Mouse (Mus musculus) erythroblast, embryonic 14.5 days (primary cell): ENCODE results near the gene Lpcat1. TPM values are rescaled to one million over a fixed set of nuclear protein-coding genes. Genes with fewer than 3 reads are reported as not detected.

Experiments used
- H3K27me3 ChIP-seq: 2 replicates; pipeline ENCODE4 v1.6.1; 2012; ENCODE audit warnings: inconsistent platforms; ENCODE audit not compliant: control insufficient read depth
- H3K36me3 ChIP-seq: 2 replicates; pipeline ENCODE4 v1.6.1; 2012; ENCODE audit warnings: mild to moderate bottlenecking, inconsistent platforms; ENCODE audit not compliant: control insufficient read depth
- H3K4me1 ChIP-seq: 2 replicates; pipeline ENCODE4 v1.6.1; 2012; ENCODE audit warnings: inconsistent platforms; ENCODE audit not compliant: control insufficient read depth
- H3K4me3 ChIP-seq: replicated peaks from 2 replicates; pipeline ENCODE3; 2012; ENCODE audit warnings: moderate library complexity, mild to moderate bottlenecking, inconsistent platforms
- H3K9me3 ChIP-seq: 2 replicates; pipeline ENCODE4 v1.6.1; 2012; ENCODE audit warnings: low read length, inconsistent platforms, mixed read lengths; ENCODE audit not compliant: control insufficient read depth
- GATA1 ChIP-seq: IDR thresholded peaks from 2 replicates; pipeline ENCODE4 v1.6.1; 2012; ENCODE audit warnings: low read length, inconsistent platforms, mixed read lengths
- TAL1 ChIP-seq: IDR thresholded peaks from 3 replicates; pipeline ENCODE4 v1.6.1; 2012; ENCODE audit warnings: low read length, inconsistent platforms, mixed read lengths
- polyA plus RNA-seq: library from polyadenylated mRNA; stranded (reverse); fragments of >175 nt; gene quantifications from 2 replicates; pipeline ENCODE4 v1.2.3, GENCODE M21; 2012

Lpcat1 gene
- polyA plus RNA-seq, 1 experiment: 15.4 TPM

DNA sequence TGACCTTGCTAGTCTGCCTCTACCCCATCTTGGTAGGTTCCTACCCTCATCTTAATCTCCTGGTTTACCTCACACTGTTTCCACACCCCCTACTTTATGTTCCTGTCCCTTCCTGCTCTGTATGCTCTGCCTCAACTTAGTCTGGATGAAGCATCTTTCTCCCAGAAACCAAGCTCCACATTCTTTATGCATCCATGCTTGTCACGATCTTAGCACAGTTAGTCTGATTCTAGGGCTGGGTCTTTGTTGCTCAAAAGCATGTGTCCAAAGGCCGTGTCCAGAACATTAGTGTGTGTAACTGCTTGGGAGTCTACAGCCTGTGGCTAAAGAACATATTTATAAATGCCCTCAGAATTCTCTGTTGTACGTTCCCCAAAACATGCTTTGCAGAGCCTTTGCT lies 1.8 kb downstream of the Lpcat1 start:
- H3K4me3 ChIP-seq: peak overlapping the region; percentile 82
- TF ChIP-seq GATA1 (no peak), TAL1 (no peak)
- H3K4me1 ChIP-seq: peaks cover 86% of the 10 kb centered on the region
- no peaks in the 10 kb centered on the region for H3K27me3 ChIP-seq
- H3K9me3 ChIP-seq: no peaks in the 10 kb centered on the region
- H3K36me3 ChIP-seq: peaks cover 65% of the 10 kb centered on the region

GRCm38 (mm10) chr13:73469257-73469967 lies 2.4 kb downstream of the Lpcat1 start:
- H3K9me3 ChIP-seq: no peaks in the 10 kb centered on the region
- peak overlapping the region; percentile 82 for H3K4me3 ChIP-seq
- H3K4me1 ChIP-seq: peaks cover 86% of the 10 kb centered on the region
- H3K27me3 ChIP-seq: no peaks in the 10 kb centered on the region
- TF ChIP-seq TAL1: no peak
- no peak for TF ChIP-seq GATA1
- peaks cover 71% of the 10 kb centered on the region for H3K36me3 ChIP-seq

- TF ChIP-seq GATA1 (no peak), TAL1 (no peak)
- Histone ChIP-seq H3K9me3 (no peaks in the 10 kb centered on the region), H3K4me1 (peaks cover 91% of the 10 kb centered on the region), H3K27me3 (no peaks in the 10 kb centered on the region), H3K36me3 (peaks cover 100% of the 10 kb centered on the region), H3K4me3 (peak overlapping the region; percentile 82)
These were observed 5.5 kb downstream of the Lpcat1 start for GRCm38 (mm10) chr13:73472481-73472880.

DNA sequence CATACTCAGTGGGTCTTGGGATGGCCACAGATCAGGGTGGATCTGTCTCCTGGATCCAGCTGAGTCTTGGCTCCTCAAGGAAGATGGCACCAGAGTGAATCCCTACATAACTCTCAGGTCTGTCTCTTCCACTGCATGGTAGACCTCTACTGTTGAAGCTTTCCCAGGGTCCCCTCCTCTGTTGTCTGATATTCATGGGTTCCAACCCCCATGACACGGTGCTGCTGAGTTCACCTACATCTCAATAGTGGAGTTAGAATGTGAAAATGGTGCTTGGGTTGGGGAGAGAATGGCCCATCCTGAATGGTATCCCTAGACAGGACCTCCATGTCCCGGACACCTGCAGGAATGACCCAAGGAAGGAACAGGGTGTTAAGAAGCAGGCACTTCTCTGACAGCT lies 6.7 kb downstream of the Lpcat1 start:
- Histone ChIP-seq H3K4me1 (peaks cover 100% of the 10 kb centered on the region), H3K9me3 (no peaks in the 10 kb centered on the region), H3K36me3 (peaks cover 100% of the 10 kb centered on the region), H3K4me3 (peak overlapping the region; percentile 53), H3K27me3 (no peaks in the 10 kb centered on the region)
- TF ChIP-seq TAL1 (no peak), GATA1 (no peak)

DNA sequence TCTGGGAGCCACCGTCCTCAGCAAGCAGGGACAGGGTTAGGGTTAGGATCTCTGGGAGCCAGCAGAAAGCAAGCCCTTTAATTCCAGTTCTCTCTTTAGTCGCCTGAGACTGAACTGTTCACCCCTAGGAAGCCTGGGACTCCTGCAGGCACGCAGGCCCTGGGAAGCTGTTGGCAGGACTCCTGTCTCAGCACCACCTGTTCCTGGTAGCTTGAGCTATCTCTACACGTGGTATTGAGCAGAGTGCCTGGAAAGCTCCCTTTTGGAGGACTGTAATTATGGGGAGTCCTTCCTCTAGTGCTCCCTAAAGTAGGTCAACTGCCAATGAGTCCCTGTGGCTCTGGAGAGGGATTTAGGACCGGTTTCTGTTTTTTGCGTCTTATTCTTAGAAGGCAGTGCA lies 7.2 kb downstream of the Lpcat1 start:
- Histone ChIP-seq H3K36me3 (peaks cover 100% of the 10 kb centered on the region), H3K27me3 (no peaks in the 10 kb centered on the region), H3K4me3 (peak overlapping the region; percentile 53), H3K9me3 (no peaks in the 10 kb centered on the region), H3K4me1 (peaks cover 100% of the 10 kb centered on the region)
- TF ChIP-seq TAL1 (no peak), GATA1 (no peak)

DNA sequence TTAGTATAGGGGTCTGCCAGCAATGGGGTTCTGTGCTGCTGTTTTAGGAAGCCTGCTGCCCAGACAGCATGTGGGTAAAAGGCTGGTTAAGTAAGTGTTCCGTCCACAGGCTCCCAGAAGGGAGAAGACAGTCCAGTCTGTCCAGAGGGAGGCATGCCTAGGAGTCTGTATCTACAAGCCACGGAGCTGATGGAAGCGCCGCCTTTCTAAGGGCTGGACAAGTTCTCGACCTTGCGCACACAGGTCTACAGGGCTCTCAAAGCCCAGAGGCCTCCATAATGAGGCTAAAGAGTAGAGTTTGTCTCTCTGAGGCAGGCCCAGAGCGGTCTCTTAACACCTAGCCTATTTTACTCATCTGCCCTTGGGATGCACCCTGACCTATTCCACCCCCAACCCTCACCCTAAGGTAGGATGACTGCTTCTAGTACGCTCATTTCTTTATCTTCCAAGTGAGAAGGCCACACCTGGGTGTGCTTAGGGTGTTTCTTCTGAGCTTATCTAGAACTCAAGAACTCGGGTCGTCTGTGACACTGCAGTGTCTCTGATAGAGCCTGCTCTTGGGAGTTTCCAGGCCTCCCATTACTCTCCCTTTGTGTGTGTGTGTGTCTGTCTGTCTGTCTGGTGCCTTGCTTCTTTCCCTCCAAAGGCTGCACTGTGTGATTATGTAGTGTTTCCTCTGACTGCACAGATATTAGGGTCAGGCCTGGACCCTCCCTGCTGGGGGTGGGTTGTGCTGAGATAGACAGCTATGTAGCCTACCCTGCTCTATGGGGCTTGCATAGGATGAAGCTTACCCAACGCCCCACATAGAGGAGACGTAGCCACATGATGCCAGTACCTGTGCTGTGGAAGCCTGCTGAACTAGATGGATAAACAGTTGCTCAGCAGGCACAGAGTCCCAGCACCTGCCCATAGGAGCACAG lies 8.3 kb downstream of the Lpcat1 start:
- peak overlapping the region; percentile 53 for H3K4me3 ChIP-seq
- no peaks in the 10 kb centered on the region for H3K9me3 ChIP-seq
- no peaks in the 10 kb centered on the region for H3K27me3 ChIP-seq
- H3K36me3 ChIP-seq: peaks cover 100% of the 10 kb centered on the region
- peak; percentile 92 for TF ChIP-seq GATA1
- peak; percentile 87 for TF ChIP-seq TAL1
- H3K4me1 ChIP-seq: peaks cover 100% of the 10 kb centered on the region

GRCm38 (mm10) chr13:73476259-73476658 lies 9.3 kb downstream of the Lpcat1 start:
- H3K36me3 ChIP-seq: peaks cover 100% of the 10 kb centered on the region

DNA sequence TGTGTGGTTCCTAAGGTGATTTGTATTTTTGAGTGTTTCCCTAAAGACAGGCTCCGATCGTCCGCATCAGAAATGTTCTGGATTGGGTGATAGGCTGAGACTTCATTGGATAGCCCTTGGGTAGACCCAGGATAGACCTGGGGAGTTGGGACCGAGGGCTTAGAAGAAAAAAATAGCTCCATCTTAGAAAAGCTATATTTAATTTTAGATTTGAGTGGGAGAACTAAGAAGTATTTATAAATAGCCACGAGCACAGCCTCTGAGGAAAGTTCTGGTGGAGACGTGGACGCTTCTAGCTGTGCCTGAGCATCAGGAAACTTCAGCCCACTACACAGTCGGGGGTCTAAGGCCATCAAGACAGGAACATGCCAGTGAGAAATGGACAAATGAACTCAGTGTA lies 9.8 kb downstream of the Lpcat1 start:
- TF ChIP-seq GATA1 (no peak), TAL1 (no peak)
- peaks cover 100% of the 10 kb centered on the region for H3K36me3 ChIP-seq

More at GRCm38 (mm10) chr13:73476259-73476658, 9.3 kb downstream of the Lpcat1 start:
- no peaks in the 10 kb centered on the region for H3K27me3 ChIP-seq
- peaks cover 100% of the 10 kb centered on the region for H3K4me1 ChIP-seq
- TF ChIP-seq GATA1 (no peak), TAL1 (no peak)
- no peaks in the 10 kb centered on the region for H3K9me3 ChIP-seq
- H3K4me3 ChIP-seq: peak overlapping the region; percentile 7

DNA sequence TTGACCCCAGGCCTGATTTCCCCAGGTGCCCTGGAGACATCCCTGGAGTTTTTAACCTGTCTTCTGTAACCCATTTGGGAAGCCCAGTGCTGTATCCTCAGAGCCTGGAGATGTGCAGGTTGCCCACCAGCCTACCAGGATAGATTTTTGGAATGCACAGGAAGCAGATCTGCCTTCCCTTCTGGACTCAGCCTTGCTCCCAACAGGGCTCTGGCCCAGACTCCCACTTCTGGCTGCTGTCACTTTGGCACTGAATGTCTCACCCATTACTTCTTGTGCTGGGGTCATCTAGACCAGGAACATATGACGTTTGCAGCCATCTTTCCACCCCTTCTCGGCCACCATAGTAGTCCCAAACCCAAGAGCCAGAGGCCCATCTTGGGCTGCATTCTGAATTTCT lies 10.8 kb downstream of the Lpcat1 start:
- Histone ChIP-seq H3K9me3 (no peaks in the 10 kb centered on the region), H3K27me3 (no peaks in the 10 kb centered on the region), H3K36me3 (peaks cover 100% of the 10 kb centered on the region), H3K4me1 (peaks cover 100% of the 10 kb centered on the region), H3K4me3 (peak overlapping the region; percentile 34)
- TF ChIP-seq TAL1 (no peak), GATA1 (no peak)

More for the DNA sequence above, 9.8 kb downstream of the Lpcat1 start:
- no peaks in the 10 kb centered on the region for H3K27me3 ChIP-seq
- H3K4me1 ChIP-seq: peaks cover 100% of the 10 kb centered on the region
- no peaks in the 10 kb centered on the region for H3K9me3 ChIP-seq
- H3K4me3 ChIP-seq: peak overlapping the region; percentile 34
